Mouse (Mus musculus) frontal cortex, postnatal 10 days (tissue): ENCODE measurements around the gene Tgfbr2.

Source experiments
- DNase-seq, 2 experiments: peaks; one replicate each; pipeline ENCODE4 v3.0.0; 2022; ENCODE audit warnings: low spot score in 2 of 2, mixed read lengths in 1 of 2

The Tgfbr2 gene

DNA sequence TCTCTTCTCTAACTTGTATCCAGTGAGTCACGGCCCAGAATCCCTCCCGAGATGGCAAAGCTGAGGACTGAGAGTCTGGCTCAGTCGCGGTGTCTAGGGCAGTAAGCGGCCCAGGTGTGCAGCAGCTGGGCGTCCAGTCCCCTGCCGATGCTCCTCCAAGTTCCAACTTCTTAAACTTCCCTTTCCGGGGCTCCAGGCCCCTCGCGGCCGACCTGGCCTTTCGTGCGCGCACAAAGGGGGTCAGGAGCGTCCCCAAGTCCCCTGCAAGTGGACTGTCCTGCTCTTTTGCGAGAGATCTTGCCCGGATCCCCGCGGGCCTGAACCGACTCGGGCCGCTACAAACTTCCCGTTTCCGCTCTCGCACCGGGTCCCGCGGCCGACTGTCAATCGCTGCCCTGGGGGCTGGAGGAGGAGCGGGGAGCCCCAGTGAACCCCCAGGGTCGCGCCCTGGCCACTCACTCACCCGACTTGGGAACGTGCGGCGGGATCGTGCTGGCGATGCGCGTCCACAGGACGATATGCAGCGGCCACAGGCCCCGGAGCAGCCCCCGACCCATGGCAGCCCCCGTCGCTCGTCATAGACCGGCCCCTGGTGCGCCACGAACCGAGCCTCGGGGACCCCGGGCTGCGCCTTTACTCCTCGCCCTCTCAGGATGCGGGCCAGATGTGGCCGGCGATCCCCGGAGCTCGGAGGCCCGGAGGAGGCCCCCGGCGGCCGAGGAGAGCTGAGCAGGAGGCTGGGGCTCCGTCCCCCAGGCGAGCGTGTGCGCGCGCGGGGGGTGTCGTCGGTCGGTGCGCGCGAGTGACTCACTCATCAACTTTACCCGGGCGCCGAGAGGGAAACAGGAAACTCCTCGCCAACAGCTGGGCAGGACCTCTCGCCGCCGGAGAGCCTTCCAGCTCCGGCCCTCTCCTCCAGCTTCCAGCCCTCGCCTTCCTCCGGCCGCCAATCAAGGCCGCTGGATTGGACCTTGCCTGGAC is at the start of gene Tgfbr2:
Tgfbr2 (minus strand) TSS at position 880 of the 981 bp plus-strand sequence.
- DNase-seq = peak; percentile 29 to 48

DNA sequence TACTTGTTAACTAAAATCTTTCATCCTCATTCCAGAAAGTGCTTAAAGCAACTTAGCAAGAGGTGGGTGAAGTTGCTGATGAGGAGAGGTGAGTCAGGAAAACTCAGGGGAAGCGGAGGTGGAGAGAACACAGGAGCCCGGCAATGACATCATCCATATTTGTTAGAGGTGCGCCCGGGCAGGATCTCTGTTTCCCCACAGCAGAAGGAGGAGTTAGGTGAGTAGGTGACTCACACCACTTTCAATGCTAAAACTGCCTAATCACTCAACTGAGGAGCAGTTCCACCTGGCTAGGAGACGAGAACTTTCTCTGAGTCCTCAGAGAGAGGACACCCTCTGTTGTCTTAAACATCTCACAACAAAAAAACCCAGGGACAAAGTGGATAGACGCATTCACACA is 48.2 kb upstream of the Tgfbr2 start:
- DNase-seq = no peak

DNA sequence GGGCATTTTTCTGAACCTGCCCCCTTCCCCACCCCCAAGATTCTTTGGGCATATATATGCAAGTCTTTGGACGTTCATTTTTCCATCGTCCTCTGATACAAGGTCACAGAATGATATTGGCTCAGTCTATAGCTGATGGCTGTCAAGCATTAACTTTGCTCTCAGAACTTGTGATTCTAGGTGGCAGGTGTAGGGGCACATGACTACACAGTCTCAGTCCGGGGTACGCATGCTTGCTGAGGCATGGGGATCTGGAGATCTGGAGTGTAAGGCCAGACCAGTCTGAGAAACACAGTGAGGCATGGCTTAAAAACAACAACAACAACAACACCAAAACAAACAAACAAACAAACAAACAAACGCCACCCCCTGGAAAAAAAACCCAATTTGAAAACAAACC is 47.5 kb upstream of the Tgfbr2 start:
- no peak for DNase-seq

DNA sequence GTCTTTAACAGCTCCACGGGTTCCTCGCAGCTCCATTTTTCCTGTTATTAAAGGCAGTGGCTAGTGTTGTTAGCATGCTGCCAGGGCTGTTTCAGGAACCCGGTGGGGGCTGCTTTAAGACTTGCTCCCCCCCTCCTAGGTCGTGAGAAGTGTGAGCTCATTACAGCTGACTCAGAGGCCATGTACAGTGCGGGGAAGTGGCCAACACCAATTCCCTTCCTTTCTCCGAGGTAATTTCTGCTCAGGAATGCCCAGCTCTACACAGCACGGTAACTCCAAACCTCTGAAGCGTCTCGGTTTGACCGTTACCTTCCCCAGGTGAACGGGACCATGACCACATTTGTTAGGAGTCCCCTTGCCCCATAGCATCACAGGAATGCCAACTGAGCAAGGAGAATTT is 46.8 kb upstream of the Tgfbr2 start:
- no peak for DNase-seq

DNA sequence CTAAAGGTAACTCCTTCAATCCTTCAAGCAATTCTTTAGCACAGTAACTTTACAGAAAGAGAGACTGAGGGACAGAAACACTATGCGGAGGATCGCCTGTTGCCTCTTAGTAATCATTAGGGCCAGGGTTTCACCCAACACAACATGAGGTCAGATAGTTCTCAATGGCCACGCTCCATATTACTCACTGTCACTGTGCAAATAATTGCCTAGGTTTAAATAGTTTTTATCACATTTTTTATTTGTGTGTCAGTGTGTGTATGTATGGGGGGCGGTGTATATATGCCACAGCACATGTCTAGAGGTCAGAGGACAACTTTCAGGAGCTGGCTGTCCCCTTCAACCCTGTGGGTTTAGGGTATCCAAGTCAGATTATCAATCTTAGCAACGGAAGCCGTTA is 46.4 kb upstream of the Tgfbr2 start:
- DNase-seq = no peak

DNA sequence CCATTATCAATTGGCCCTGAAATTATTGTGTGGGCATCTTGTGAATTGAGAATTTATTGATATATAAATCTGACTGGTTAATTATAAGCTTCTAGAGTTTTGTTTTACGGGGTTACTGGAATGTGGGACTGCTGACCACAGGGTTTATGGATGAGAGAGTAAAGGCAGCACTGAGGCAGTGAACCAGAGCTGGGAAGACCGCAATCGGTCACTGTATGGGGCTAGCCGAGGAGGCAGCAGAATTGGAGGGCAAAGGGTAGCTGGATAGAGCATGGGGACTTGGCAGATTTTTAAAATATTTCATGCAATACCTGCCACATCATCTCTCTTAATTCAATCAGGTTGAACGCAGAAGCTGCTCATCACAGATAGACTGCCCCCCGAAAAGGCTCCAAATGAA is 45.5 kb upstream of the Tgfbr2 start:
- DNase-seq = no peak

DNA sequence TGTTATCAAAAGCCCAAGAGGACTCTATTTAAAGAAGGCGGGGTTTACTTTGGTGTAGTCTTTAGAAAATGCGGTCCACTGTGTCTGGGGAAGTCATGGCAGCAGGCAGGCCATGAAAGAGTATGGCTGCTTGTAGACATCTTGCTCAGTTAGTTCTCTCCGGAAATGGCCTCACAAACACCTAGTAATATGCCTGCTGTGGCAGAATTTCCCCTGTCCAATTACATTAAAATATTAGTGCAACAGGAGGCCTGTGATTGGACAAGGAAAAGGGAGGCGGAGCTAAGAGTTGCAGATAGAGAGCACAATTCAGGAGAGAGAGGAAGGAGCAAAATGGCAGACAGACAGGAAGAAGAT is 45.0 kb upstream of the Tgfbr2 start:
- DNase-seq = no peak

DNA sequence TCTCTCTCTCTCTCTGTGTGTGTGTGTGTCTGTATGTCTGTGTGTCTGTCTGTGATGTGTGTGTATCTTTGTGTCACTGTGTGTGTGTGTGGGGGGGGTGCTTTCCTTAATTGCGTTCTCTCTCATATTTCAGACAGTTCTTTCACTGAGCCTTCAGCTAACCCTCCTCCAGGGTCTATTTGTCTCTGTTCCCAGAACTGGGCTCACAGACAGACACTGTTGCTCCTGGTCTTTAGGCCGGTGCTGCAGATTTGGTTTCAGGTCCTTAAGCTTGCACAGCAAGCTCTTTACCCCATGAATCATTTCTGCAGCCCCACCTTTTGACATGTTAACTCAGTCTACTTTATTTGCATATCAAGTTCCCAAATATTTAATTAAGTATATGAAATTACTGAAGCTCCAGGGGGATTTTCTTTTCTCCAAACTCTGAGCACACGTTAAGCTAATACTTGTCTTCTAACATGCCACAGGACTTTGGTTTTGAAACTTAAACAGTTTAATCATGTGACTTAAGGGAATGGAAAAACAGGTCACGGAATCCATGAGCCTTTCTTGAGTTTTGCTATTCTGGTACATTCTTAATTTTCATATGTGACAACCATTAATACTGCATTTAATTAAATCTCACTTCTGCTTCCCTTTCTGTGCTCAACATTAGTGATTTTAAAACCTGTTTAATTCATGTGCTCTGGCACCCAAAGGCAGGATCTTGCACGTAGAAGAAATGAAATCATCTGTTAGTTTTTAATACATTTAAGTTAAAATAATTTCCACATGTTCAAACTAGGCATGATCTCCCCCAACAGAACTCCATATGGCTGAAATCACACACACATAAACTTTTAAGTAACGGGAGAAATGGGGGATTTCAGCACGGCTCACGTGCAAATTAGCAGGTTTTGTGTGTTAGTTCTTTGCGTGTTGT is 44.3 kb upstream of the Tgfbr2 start:
- DNase-seq = no peak

DNA sequence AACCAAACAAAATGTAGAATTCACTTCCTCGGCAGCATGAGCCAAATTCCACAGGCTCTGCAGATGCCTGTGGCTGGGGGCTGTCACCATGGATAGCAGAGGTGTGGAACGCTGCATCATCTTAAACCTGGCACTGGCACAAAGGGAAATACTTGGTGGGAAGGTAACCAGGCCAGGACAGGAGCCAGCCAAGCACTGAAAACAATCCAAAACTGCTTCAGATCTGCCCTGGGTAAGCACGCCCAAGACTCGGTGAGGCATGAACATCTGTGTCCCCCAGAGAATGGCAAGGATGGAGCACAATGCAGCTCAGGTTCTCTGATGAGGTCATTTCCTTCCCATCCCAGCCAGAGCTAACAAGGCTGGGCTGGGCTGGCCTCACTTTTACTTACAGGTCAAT is 43.6 kb upstream of the Tgfbr2 start:
- DNase-seq = peak in 1 of 2 experiments; percentile 11

DNA sequence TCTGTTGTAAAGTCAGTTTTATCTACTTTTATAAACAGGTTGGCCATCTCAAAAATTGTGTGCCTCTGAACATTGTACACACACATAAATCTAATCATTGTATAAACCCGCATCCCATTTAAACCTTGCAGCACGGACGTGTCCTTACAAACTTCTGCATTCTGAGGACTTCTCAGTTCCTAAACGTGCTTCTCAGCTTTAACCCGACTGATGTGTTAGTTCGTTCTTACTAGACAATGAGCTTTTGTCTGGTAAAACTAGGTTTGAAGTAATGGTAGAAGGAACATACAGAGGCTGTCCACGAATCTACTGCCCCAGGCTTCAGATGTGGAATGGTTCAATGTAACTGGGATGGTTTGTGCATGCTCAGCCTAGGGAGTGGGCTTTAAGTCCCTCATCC is 41.9 kb upstream of the Tgfbr2 start:
- no peak for DNase-seq

DNA sequence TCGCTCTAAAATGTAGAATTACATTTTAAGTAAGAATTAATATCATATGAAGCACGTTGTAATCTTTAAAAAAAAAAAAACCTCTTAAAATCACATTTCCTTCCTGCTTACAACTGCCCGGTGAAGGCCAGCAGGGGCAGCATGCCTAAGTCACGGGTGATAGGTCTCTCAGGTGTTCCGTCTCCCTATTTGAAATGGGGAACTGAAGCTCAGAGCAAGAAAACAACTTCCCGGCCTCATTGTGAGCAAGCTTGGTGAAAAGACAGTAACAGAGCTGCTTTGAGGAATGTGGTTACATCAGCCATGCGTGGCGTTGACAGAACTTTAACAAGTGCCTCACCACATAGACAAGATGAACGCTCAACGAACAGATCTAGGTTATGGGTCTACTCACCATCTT is 41.5 kb upstream of the Tgfbr2 start:
- no peak for DNase-seq

DNA sequence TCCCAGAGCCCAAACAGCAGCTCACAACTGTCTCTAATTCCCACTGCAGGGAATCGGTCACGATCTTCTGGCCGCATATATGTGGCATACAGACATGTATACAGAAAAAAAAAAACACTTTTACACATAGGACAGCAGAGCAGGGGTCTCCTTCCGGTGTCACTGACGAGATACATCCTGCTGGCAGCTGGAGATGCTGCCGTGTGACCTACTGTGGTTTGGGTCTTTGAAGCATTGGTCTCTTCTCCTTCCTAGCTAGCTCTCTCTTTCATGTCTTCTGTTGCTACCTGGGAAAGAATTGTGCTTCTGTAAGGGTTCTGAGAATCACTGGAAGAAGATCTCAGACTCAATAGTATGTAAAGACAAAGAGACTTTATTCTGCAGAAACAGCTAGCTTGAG is 39.1 kb upstream of the Tgfbr2 start:
- DNase-seq = no peak

DNA sequence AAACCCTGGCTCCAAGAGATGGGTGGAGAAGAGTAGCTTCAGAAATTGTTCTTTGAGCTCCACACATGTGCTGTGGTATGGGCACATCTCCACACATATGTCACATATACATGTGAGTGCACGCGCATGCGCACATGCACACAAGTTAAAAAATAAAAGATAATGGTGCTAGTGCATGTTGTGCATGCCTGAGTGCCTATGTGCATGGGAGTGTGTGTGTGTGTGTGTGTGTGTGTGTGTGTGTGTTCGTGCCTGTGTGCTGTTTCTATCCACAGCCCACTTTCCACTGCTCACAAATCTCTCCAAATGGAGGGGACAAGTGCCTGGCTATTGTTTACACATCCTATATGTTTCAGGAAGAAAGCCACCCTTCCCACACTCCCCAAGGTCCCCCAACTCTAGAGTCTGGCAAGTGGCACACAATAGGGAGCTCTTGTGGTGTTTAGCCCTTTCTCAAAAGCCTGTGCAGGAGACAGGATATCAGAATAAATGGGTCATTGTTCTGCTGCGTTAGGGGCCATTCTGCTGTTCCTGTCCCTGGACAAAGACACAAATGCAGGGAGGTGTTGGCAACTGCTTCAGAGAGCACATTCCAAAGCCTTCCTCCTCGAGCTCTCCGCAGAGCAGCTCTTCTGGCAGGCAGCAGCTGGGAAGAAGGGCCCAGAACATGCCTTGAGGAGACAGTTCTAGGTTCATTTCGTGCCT is 37.9 kb upstream of the Tgfbr2 start:
- DNase-seq = no peak

DNA sequence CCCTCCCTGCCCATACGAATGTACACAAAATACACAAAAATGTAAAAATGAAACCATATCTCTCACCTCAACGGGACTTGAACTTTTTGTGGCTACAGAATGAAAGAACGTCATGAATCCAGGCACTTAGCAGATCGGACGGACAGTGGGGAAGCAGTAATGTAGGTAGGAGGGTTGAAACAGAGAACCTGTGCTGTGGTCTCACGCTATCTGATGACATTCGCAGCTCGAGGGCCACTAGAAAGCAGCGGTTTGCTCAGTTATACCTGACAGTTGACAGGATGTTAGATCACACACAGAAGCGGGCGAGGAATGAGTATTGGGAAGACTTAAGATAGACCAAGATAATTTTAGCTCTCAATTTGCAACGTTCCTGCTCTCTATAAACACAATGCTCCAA is 36.9 kb upstream of the Tgfbr2 start:
- DNase-seq = no peak

DNA sequence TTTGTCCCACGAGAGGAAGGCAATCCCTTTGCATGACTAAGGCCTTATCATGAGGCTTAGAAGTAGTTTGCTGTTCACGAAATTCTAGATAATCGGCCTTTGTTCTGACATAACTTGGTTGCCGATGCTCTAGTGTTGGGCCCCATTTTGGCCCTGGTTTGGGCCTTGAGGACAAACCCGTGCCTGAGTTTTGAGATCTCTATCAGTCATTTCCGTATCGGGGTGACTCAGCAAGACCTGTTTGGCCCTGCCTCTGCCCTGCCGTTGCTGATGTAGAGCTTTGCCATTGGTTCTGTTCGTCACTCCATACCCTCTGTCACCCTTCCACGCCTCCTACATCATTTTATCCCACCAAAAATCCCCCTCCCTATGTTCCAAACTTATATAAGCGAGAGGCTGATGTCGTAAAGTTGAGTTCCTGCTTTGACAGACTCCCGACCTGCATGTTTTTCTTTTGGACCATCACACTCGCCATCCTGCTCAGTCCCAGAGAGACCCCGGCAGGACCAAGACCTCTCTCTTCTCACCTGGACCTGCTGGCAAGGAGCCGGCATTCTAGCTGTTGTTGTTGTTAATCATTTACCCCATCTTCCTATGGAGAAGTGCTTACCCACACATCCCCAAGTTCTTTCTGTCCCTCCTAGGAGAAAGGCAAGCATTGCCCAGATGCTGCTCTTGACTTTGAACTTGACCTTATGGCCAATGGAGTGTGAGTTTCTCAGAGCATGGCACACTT is 33.2 kb upstream of the Tgfbr2 start:
- DNase-seq = no peak

DNA sequence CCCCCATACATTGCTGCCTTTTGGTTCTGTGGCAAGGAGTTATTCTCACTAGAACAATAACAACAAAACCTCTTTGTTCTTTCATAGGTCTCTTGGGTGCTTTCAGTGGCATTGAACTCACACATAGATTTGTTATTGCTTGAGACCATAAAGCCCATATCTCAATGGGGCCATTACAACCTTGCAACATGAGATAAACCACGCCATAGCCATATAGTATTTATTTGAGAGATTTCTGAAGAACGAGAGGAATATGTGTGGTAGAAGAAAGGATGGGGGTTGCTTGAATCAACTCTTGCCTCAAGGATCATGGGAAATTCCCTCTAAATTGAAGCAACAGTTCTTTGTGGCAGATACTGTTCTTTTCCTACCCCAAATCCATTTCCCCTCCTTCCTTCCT is 31.7 kb upstream of the Tgfbr2 start:
- DNase-seq = no peak

DNA sequence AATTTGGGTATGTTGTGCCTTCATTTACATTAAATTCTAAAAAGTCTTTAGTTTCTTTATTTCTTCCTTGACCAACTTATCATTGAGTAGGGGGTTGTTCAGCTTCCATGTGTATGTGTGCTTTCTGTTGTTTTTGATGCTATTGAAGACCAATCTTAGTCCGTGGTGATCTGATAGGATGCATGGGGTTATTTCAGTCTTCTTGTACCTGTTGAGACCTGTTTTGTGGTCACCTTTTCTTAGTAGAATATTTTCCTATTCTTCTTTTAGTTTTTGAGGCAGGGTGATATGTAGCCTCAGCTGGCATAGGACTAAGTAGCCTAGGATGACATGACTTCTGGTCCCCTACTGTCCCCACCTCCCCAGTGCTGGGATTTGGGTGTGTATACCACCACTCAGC is 28.5 kb upstream of the Tgfbr2 start:
- no peak for DNase-seq

DNA sequence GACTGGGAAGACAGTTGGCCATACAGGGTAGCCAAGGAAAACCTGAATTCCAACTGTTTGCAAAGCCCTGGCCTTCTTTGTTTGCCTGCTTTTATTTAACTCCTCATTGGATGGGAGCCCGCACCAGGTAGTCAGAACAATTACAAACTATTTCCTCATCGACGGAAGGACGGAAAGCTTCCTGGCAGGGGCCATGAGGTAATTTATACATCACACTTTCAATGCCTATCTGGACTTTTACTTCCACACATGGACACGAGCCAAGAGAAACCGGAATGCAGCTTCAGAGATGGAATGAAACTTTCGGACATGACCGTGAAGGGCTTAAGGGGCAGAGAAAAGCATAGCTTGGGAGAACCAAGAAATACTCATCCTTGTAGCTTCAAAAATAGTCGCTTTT is 24.0 kb upstream of the Tgfbr2 start:
- no peak for DNase-seq

DNA sequence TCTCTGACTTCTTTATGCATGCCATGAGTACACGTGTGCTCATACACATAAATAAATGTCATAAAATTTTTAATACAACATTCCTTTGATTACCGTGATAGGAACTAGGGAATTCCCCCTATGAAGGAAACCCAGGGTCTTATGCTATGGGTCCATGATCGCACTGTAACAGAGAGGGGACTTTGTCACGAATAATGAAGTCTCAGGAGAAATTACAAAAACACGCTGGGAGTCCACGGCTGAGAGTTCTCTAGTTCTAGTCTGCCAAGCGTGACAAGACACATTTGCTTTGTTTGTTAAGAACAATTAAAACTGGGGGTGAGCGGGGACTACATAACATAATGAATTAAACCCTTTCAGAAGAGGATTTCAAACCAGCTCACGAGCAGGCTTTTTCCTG is 23.3 kb upstream of the Tgfbr2 start:
- DNase-seq = no peak

DNA sequence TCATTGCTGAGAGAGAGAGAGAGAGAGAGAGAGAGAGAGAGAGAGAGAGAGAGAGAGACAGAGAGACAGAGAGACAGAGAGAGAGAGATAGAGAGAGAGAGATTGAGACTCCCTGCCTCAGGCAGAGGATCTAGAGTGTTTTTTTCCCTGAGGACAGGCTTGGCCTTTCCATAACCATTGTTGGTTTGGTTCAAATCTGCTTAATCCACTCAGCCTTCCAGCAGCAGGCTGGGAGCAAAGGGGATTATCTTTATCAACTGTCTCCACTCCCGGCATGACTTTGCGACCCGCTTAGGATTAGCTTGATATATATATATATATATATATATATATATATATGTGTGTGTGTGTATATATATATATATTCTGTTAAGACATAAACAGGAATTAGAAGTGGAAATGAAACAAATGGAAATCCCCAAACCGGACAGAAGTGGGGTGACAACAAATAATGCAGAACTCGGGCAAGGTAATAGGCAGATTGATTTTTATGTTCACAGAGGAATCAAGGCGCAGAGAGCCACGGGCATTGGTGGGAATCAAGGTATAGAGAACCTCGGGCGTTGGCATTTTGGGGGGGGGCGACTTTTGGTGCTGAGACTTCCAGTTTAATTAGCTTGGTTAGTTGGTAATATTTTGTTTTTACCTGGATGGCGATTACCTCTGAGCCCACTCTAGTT is 22.5 kb upstream of the Tgfbr2 start:
- DNase-seq = no peak
